Mouse (Mus musculus): ENCODE measurements around the gene Vipas39. TPM values are rescaled to one million over a fixed set of nuclear protein-coding genes. Genes with fewer than 3 reads are reported as not detected.
"Not testable (repeated sequence)": the region's sequence is repeated elsewhere in the genome, so short reads cannot be mapped to it uniquely, and the experiment has no call there.

Vipas39 gene
- polyA plus RNA-seq, 1 experiment from 2014 or later = 25.7 TPM

GRCm38 (mm10) chr12:87283706-87284105, 17.6 kb upstream of the Vipas39 start:
- H3K4me2 ChIP-seq (replicated peaks; ENCODE audit: low read depth, low read length) = no peak overlapping the region
- DNase-seq (ENCODE audit: low spot score) = no peak
- no peaks in the 10 kb centered on the region for H3K27me3 ChIP-seq (replicated peaks; ENCODE audit: insufficient read depth, low read length)
- no peak overlapping the region for H3K9ac ChIP-seq (replicated peaks; ENCODE audit: low read depth)
- TF ChIP-seq CTCF (IDR thresholded peaks at IDR 0.05) (no peak), EP300 (IDR thresholded peaks at IDR 0.05) (no peak)
- ATAC-seq = no peak
- peak overlapping the region; percentile 27; the same call in 1 of the 2 replicates for H3K27ac ChIP-seq (ENCODE audit: low read length)
- WGBS = 64% methylated on average over 7 of the region's 7 CpGs
- no peak overlapping the region for H3K4me3 ChIP-seq (ENCODE audit: low read depth, low read length)
- H3K4me1 ChIP-seq (ENCODE audit: insufficient read depth, low read depth, low read length) = no peaks in the 10 kb centered on the region
- no peaks in the 10 kb centered on the region for H3K9me3 ChIP-seq (ENCODE audit: low read length)
- no peaks in the 10 kb centered on the region for H3K36me3 ChIP-seq (ENCODE audit: insufficient read depth, low read length)

- Histone ChIP-seq H3K4me1 (ENCODE audit: insufficient read depth, low read depth, low read length) (no peaks in the 10 kb centered on the region), H3K36me3 (ENCODE audit: insufficient read depth, low read length) (no peaks in the 10 kb centered on the region), H3K4me3 (ENCODE audit: low read depth, low read length) (no peak overlapping the region), H3K9me3 (ENCODE audit: low read length) (no peaks in the 10 kb centered on the region), H3K9ac (replicated peaks; ENCODE audit: low read depth) (no peak overlapping the region), H3K4me2 (replicated peaks; ENCODE audit: low read depth, low read length) (no peak overlapping the region), H3K27ac (ENCODE audit: low read length) (0 out of 2 replicates have a peak overlapping the region, but pooled peaks have one; percentile 9), H3K27me3 (replicated peaks; ENCODE audit: insufficient read depth, low read length) (no peaks in the 10 kb centered on the region)
- peak; percentile 69 for ATAC-seq
- 70% methylated on average over 4 of the region's 4 CpGs for WGBS
- no peak for TF ChIP-seq CTCF (IDR thresholded peaks at IDR 0.05)
- 0 out of 2 replicates have a peak, but pooled peaks have one; percentile 8 for TF ChIP-seq EP300 (IDR thresholded peaks at IDR 0.05)
- DNase-seq (ENCODE audit: low spot score) = peak; percentile 51
These were observed 16.7 kb upstream of the Vipas39 start for GRCm38 (mm10) chr12:87282743-87283142.

GRCm38 (mm10) chr12:87281766-87282165, 15.7 kb upstream of the Vipas39 start:
- Histone ChIP-seq H3K4me2 (replicated peaks; ENCODE audit: low read depth, low read length) (no peak overlapping the region), H3K36me3 (ENCODE audit: insufficient read depth, low read length) (no peaks in the 10 kb centered on the region), H3K27me3 (replicated peaks; ENCODE audit: insufficient read depth, low read length) (no peaks in the 10 kb centered on the region), H3K4me3 (ENCODE audit: low read depth, low read length) (no peak overlapping the region), H3K27ac (ENCODE audit: low read length) (no peak overlapping the region), H3K9ac (replicated peaks; ENCODE audit: low read depth) (no peak overlapping the region), H3K9me3 (ENCODE audit: low read length) (no peaks in the 10 kb centered on the region), H3K4me1 (ENCODE audit: insufficient read depth, low read depth, low read length) (no peaks in the 10 kb centered on the region)
- TF ChIP-seq EP300 (IDR thresholded peaks at IDR 0.05) = no peak
- no peak for TF ChIP-seq CTCF (IDR thresholded peaks at IDR 0.05)
- no peak for DNase-seq (ENCODE audit: low spot score)
- ATAC-seq = no peak
- 58% methylated on average over 1 of the region's 1 CpGs for WGBS

GRCm38 (mm10) chr12:87279879-87280278, 13.8 kb upstream of the Vipas39 start:
- WGBS = 47% methylated on average over 14 of the region's 14 CpGs
- Histone ChIP-seq H3K9ac (replicated peaks; ENCODE audit: low read depth) (no peak overlapping the region), H3K27me3 (replicated peaks; ENCODE audit: insufficient read depth, low read length) (no peaks in the 10 kb centered on the region), H3K9me3 (ENCODE audit: low read length) (no peaks in the 10 kb centered on the region), H3K4me2 (replicated peaks; ENCODE audit: low read depth, low read length) (no peak overlapping the region), H3K27ac (ENCODE audit: low read length) (no peak overlapping the region), H3K36me3 (ENCODE audit: insufficient read depth, low read length) (peaks cover 6% of the 10 kb centered on the region; the same call in 1 of the 2 replicates), H3K4me1 (ENCODE audit: insufficient read depth, low read depth, low read length) (no peaks in the 10 kb centered on the region), H3K4me3 (ENCODE audit: low read depth, low read length) (no peak overlapping the region)
- peak; percentile 71 for TF ChIP-seq CTCF (IDR thresholded peaks at IDR 0.05)
- TF ChIP-seq EP300 (IDR thresholded peaks at IDR 0.05) = no peak
- DNase-seq (ENCODE audit: low spot score) (peak; percentile 27), ATAC-seq (peak; percentile 20)

- ATAC-seq = no peak
- WGBS = 46% methylated on average over 3 of the region's 3 CpGs
- no peak overlapping the region for H3K4me3 ChIP-seq (ENCODE audit: low read depth, low read length)
- no peaks in the 10 kb centered on the region for H3K9me3 ChIP-seq (ENCODE audit: low read length)
- peaks cover 6% of the 10 kb centered on the region; the same call in 1 of the 2 replicates for H3K36me3 ChIP-seq (ENCODE audit: insufficient read depth, low read length)
- no peak overlapping the region for H3K4me2 ChIP-seq (replicated peaks; ENCODE audit: low read depth, low read length)
- no peak for DNase-seq (ENCODE audit: low spot score)
- no peak overlapping the region for H3K9ac ChIP-seq (replicated peaks; ENCODE audit: low read depth)
- H3K27me3 ChIP-seq (replicated peaks; ENCODE audit: insufficient read depth, low read length) = no peaks in the 10 kb centered on the region
- no peak overlapping the region for H3K27ac ChIP-seq (ENCODE audit: low read length)
- TF ChIP-seq CTCF (IDR thresholded peaks at IDR 0.05) = no peak
- TF ChIP-seq EP300 (IDR thresholded peaks at IDR 0.05) = no peak
- no peaks in the 10 kb centered on the region for H3K4me1 ChIP-seq (ENCODE audit: insufficient read depth, low read depth, low read length)
These were observed 13.3 kb upstream of the Vipas39 start for GRCm38 (mm10) chr12:87279350-87279749.

GRCm38 (mm10) chr12:87278118-87278730, 12.2 kb upstream of the Vipas39 start:
- no peak for TF ChIP-seq CTCF (IDR thresholded peaks at IDR 0.05)
- TF ChIP-seq EP300 (IDR thresholded peaks at IDR 0.05) = no peak
- WGBS = 9% methylated on average over 6 of the region's 6 CpGs
- peak; percentile 47 for DNase-seq (ENCODE audit: low spot score)
- H3K27me3 ChIP-seq (replicated peaks; ENCODE audit: insufficient read depth, low read length) = no peaks in the 10 kb centered on the region
- no peak overlapping the region for H3K4me3 ChIP-seq (ENCODE audit: low read depth, low read length)
- peak; percentile 59 for ATAC-seq
- no peak overlapping the region for H3K9ac ChIP-seq (replicated peaks; ENCODE audit: low read depth)
- H3K9me3 ChIP-seq (ENCODE audit: low read length) = no peaks in the 10 kb centered on the region
- peaks cover 12% of the 10 kb centered on the region for H3K36me3 ChIP-seq (ENCODE audit: insufficient read depth, low read length)
- H3K27ac ChIP-seq (ENCODE audit: low read length) = no peak overlapping the region
- no peaks in the 10 kb centered on the region for H3K4me1 ChIP-seq (ENCODE audit: insufficient read depth, low read depth, low read length)
- no peak overlapping the region; the same call in 1 of the 2 replicates for H3K4me2 ChIP-seq (replicated peaks; ENCODE audit: low read depth, low read length)

- not testable (repeated sequence) for H3K27ac ChIP-seq (ENCODE audit: low read length); H3K9me3 ChIP-seq (ENCODE audit: low read length); ATAC-seq; DNase-seq (ENCODE audit: low spot score); H3K9ac ChIP-seq (replicated peaks; ENCODE audit: low read depth); H3K4me1 ChIP-seq (ENCODE audit: insufficient read depth, low read depth, low read length); H3K27me3 ChIP-seq (replicated peaks; ENCODE audit: insufficient read depth, low read length); H3K4me2 ChIP-seq (replicated peaks; ENCODE audit: low read depth, low read length); H3K4me3 ChIP-seq (ENCODE audit: low read depth, low read length)
- peaks cover 21% of the 10 kb centered on the region for H3K36me3 ChIP-seq (ENCODE audit: insufficient read depth, low read length)
- WGBS = 75% methylated on average over 4 of the region's 4 CpGs
These were observed 11.2 kb upstream of the Vipas39 start for GRCm38 (mm10) chr12:87277251-87277650.

Measured in lung, postnatal 0 days (tissue).